Mouse (Mus musculus) central nervous system, embryonic 18 days (tissue): ENCODE data around the gene Ubtf. TPM values are rescaled to one million over a fixed set of nuclear protein-coding genes. Genes with fewer than 3 reads are reported as not detected.

Experiments used
- polyA plus RNA-seq: library from polyadenylated mRNA; depleted of rRNA; stranded (reverse); fragments of >200 nt; gene quantifications from 2 replicates; pipeline ENCODE4 v1.2.3, GENCODE M21; 2012; rRNA removed

Ubtf gene
- 68.0 and 70.0 TPM in 2 replicates for polyA plus RNA-seq

GRCm38 (mm10) chr11:102319410-102319792, at the start of gene Ubtf:
Gene Ubtf (minus strand): TSS chr11:102319742.

DNA sequence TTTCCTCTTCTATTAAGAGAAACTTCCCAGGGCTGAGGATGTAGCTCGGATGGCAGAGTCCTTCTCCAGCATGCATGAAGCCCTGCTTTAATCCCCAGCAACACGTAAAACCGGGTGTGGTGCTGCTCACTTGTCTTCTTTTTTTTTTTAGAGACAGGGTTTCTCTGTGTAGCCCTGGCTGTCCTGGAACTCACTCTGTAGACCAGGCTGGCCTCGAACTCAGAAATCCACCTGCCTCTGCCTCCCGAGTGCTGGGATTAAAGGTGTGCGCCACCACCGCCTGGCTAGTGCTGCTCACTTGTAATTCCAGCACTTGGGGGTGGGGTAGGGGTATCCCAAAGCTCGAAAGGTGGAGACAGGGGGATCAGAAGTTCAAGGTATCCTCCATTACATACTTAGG, 46.6 kb upstream of the Ubtf start, which contains the start of gene Slc4a1:
Gene Slc4a1, minus strand, starts transcription at position 101 of the 400 bp plus-strand sequence.

GRCm38 (mm10) chr11:102296491-102297472, 22.8 kb downstream of the Ubtf start, which contains the start of gene Atxn7l3:
Gene Atxn7l3 (minus strand): TSS chr11:102296631.

DNA sequence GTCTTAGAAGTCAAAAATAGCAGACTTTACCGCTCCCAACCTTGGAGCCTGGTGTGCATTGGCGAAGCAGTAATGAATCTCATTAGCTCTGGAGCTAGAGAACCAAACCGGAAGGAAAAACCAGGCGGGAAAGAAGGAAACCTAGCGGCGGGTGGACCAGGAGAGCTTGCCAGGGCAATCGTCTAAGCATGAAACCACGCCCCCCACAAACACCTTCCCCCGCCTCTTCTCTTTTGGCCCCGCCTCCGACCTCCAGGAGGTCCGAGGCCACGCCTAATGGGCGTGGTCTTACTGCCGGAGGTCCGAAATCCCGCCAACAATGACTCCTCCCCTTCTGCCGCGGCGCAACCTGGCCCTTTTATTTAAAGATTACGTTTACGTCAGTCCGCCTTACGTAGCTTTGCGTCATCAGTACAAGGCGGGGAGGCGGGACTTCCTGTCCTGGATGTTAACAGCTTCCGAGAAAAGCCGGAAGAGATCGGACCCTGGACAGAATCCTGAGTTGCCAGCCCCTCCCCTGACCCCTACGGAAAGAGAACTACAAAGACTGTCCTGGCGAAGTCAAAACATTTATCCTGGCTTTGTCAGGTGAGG, 34.9 kb downstream of the Ubtf start, which contains the start of gene Tmub2:
Gene Tmub2, plus strand, starts transcription at position 431 of the 594 bp plus-strand sequence.

DNA sequence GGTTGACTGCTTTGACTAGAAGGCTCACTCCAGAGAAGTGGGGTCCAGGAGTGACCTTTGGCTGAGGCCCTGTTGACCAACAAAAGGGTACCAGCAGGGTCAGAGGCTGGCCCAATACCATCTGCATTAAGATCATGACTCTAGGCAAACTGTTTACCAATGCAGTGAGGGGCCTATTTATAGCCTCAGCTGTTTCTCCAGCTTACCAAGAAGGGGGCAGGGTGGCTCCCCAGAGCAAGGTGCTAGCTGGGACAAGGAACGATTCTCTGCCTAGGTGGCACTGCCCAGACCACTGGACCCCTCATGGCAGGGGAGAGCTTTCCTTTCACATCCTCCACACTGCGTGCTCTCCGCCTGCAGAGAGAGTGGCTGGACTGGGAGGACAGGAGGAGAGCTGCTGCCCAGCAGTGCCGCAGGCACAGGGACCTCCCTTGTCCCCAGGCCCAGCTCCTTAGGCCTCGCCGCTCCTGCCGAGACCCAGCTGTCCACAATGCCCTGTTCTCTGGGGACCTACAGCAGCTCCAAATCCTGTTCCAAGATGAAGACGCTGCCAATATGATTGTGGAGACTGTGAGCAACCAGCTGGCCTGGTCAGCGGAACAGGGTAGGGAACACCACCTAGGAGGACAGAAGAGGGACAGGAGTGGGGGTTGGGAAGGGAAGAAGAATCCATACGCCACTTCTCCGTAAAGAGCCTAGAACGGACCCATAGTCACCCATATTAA, 50.9 kb downstream of the Ubtf start, which contains the start of gene Asb16:
Gene Asb16, plus strand, starts transcription at position 224 of the 725 bp plus-strand sequence.

Other genes with a start within 250 kb of the Ubtf start
- 46.0 and 51.6 TPM in 2 replicates for gene Mpp2, start 231.2 kb downstream of the Ubtf start, polyA plus RNA-seq
- gene Ppy, start 218.4 kb downstream of the Ubtf start, polyA plus RNA-seq, result not detected in 2 replicates
- gene Pyy, start 211.9 kb downstream of the Ubtf start, polyA plus RNA-seq, result 1.9 TPM in 1 of 2 replicates, not detected in the other
- 0.08 and 0.16 TPM in 2 replicates for gene Nags, start 174.2 kb downstream of the Ubtf start, polyA plus RNA-seq
- gene Tmem101, start 163.3 kb downstream of the Ubtf start, polyA plus RNA-seq, result 35.4 and 38.9 TPM in 2 replicates
- 39.0 and 39.7 TPM in 2 replicates for gene Lsm12, start 134.4 kb downstream of the Ubtf start, polyA plus RNA-seq
- 50.9 and 52.7 TPM in 2 replicates for gene G6pc3, start 130.1 kb downstream of the Ubtf start, polyA plus RNA-seq
- 94.4 and 132 TPM in 2 replicates for gene Hdac5, start 89.6 kb downstream of the Ubtf start, polyA plus RNA-seq
- 2.3 and 2.4 TPM in 2 replicates for gene BC030867, start 70.9 kb downstream of the Ubtf start, polyA plus RNA-seq
- 1.0 and 1.2 TPM in 2 replicates for gene Asb16, start 51.0 kb downstream of the Ubtf start, polyA plus RNA-seq
- gene Tmub2, start 34.8 kb downstream of the Ubtf start, polyA plus RNA-seq, result 77.8 and 79.8 TPM in 2 replicates
- 106 and 114 TPM in 2 replicates for gene Atxn7l3, start 23.1 kb downstream of the Ubtf start, polyA plus RNA-seq
- 0.25 TPM in 2 replicates for gene Slc4a1, start 46.5 kb upstream of the Ubtf start, polyA plus RNA-seq
- gene Rundc3a, start 73.7 kb upstream of the Ubtf start, polyA plus RNA-seq, result 256 and 280 TPM in 2 replicates
- gene Slc25a39, start 88.2 kb upstream of the Ubtf start, polyA plus RNA-seq, result 84.9 and 86.1 TPM in 2 replicates
- gene Grn, start 110.6 kb upstream of the Ubtf start, polyA plus RNA-seq, result 34.8 and 40.1 TPM in 2 replicates
- 190 and 226 TPM in 2 replicates for gene Fam171a2, start 127.9 kb upstream of the Ubtf start, polyA plus RNA-seq
- 6.3 and 7.6 TPM in 2 replicates for gene Itga2b, start 150.4 kb upstream of the Ubtf start, polyA plus RNA-seq
- gene Gpatch8, start 236.7 kb upstream of the Ubtf start, polyA plus RNA-seq, result 45.7 and 48.0 TPM in 2 replicates